Mouse (Mus musculus) MEL-GATA-1-ER (cell line): ENCODE data around the gene Ugt1a10.
A peak's percentile ranks its signal among the peaks of the same experiment; 100 is the strongest.
"Not testable (repeated sequence)": the region's sequence is repeated elsewhere in the genome, so short reads cannot be mapped to it uniquely, and the experiment has no call there.

Experiments used
- DNase-seq: peaks from one replicate; pipeline ENCODE4 v3.0.0-alpha.2; 2012; ENCODE audit warnings: low read depth; ENCODE audit errors: extremely low read depth

The Ugt1a10 gene

GRCm38 (mm10) chr1:88055088-88055487 is at the start of gene Ugt1a10:
Gene Ugt1a10 (plus strand): TSS chr1:88055388.
- no peak for DNase-seq

GRCm38 (mm10) chr1:88007692-88008210 is 47.4 kb upstream of the Ugt1a10 start:
- no peak for DNase-seq

GRCm38 (mm10) chr1:88008211-88008697 is 46.9 kb upstream of the Ugt1a10 start, which contains the start of gene Usp40:
Gene Usp40 (minus strand): TSS chr1:88008551.
- peak; percentile 66 for DNase-seq

- DNase-seq: no peak
These were observed 46.5 kb upstream of the Ugt1a10 start for GRCm38 (mm10) chr1:88008735-88009134.

GRCm38 (mm10) chr1:88009521-88009920 is 45.7 kb upstream of the Ugt1a10 start:
- no peak for DNase-seq

- DNase-seq: no peak
These were observed 41.5 kb upstream of the Ugt1a10 start for GRCm38 (mm10) chr1:88013726-88014125.

- DNase-seq: no peak
These were observed 41.0 kb upstream of the Ugt1a10 start for GRCm38 (mm10) chr1:88014194-88014593.

- no peak for DNase-seq
These were observed 40.5 kb upstream of the Ugt1a10 start for GRCm38 (mm10) chr1:88014671-88015070.

GRCm38 (mm10) chr1:88015371-88015770 is 39.8 kb upstream of the Ugt1a10 start:
- DNase-seq: no peak

GRCm38 (mm10) chr1:88025244-88025643 is 29.9 kb upstream of the Ugt1a10 start:
- not testable (repeated sequence) for DNase-seq

GRCm38 (mm10) chr1:88043044-88043443 is 12.1 kb upstream of the Ugt1a10 start:
- DNase-seq: not testable (repeated sequence)

GRCm38 (mm10) chr1:88044832-88045437 is 10.3 kb upstream of the Ugt1a10 start:
- not testable (repeated sequence) for DNase-seq

- DNase-seq: not testable (repeated sequence)
These were observed 7.8 kb upstream of the Ugt1a10 start for GRCm38 (mm10) chr1:88047408-88047807.

- not testable (repeated sequence) for DNase-seq
These were observed 11.4 kb downstream of the Ugt1a10 start for GRCm38 (mm10) chr1:88066472-88067102.

GRCm38 (mm10) chr1:88070495-88070894 is 15.3 kb downstream of the Ugt1a10 start, which contains the start of gene Ugt1a9:
Gene Ugt1a9 (plus strand): TSS chr1:88070800.
- no peak for DNase-seq

GRCm38 (mm10) chr1:88070902-88071301 is 15.7 kb downstream of the Ugt1a10 start:
- DNase-seq: no peak

GRCm38 (mm10) chr1:88074471-88074870 is 19.3 kb downstream of the Ugt1a10 start:
- no peak for DNase-seq

- DNase-seq: peak; percentile 18
These were observed 21.9 kb downstream of the Ugt1a10 start for GRCm38 (mm10) chr1:88077128-88077527.

GRCm38 (mm10) chr1:88081670-88082069 is 26.5 kb downstream of the Ugt1a10 start:
- no peak for DNase-seq

- no peak for DNase-seq
These were observed 30.9 kb downstream of the Ugt1a10 start for GRCm38 (mm10) chr1:88086125-88086524.

- DNase-seq: no peak
These were observed 32.3 kb downstream of the Ugt1a10 start, which contains the start of gene Ugt1a8 for GRCm38 (mm10) chr1:88087513-88087912. Gene Ugt1a8 (plus strand): TSS chr1:88087813.

- DNase-seq: no peak
These were observed 37.2 kb downstream of the Ugt1a10 start for GRCm38 (mm10) chr1:88092341-88092740.
